Mouse (Mus musculus) G1E (cell line): ENCODE results near the gene Ccdc96.

Experiments used
- CTCF ChIP-seq: IDR thresholded peaks from 2 replicates; pipeline ENCODE4 v1.5.1; 2012; ENCODE audit warnings: low read depth, low read length, inconsistent platforms, mixed read lengths
- GATA1 ChIP-seq: IDR thresholded peaks from 2 replicates; pipeline ENCODE4 v1.6.1; 2012; ENCODE audit warnings: borderline replicate concordance, low read length, inconsistent platforms, mixed read lengths
- GATA2 ChIP-seq: IDR thresholded peaks from 2 replicates; pipeline ENCODE4 v1.6.1; 2012; ENCODE audit warnings: low read depth, low read length, inconsistent platforms, borderline replicate concordance
- TAL1 ChIP-seq: conservative IDR thresholded peaks from 2 replicates; pipeline ENCODE4 v1.6.1; 2012; ENCODE audit warnings: low read depth, low read length, inconsistent platforms, mixed read lengths

DNA sequence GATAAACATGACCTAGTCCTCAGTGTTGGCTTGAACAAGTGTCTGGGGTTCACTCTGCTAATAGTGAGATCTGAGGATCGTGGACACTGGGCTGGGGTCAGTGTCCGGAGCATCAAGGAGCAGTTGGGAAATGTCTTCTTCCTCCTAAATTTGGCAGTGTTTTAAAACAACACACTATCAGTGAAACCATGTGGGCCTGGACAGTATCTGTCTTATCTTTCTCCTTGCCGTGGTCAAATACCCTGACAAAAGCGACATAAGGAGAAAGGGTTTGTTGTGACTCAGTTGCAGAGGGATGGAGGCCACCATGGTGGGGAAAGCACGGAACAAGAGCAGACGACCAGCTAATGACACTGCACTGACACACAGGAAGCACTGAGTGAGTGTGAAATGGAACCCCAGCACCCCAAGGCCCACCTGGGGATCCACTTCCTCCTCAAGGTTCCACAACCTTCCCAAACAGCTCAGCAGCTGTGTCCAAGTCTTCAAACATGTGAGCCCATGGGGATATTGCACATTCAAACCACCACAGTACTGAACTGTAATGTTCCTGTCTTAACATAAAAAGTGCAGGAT lies 50.2 kb downstream of the Ccdc96 start:
- no peak for TF ChIP-seq CTCF
- TF ChIP-seq GATA1: no peak
- TF ChIP-seq TAL1: no peak
- TF ChIP-seq GATA2: no peak
